Mouse (Mus musculus): Measurements from ENCODE around the gene Ube2q2.
"Not testable (repeated sequence)": the region's sequence is repeated elsewhere in the genome, so short reads cannot be mapped to it uniquely, and the experiment has no call there.

Gene Ube2q2

DNA sequence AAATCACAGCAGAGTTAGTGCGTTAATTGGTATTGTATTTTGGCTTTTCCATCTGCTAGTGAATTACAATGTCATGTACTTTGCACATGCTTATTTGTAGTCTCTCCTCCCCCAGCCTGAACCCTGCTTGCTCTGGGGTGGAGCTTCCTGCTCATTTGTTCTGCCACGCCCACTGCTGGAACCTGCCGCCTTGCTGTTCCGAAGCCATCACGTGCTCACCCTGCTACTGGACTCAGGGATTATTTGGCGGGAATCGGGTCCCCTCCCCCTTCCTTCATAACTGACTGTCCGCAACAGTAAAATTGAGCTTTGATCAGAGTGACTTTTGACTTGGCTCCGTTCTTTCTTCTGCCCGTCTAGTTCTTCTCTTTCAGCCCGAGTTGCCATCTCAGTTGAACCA lies 84.4 kb downstream of the Ube2q2 start:
- not testable (repeated sequence) for ATAC-seq (ENCODE audit: insufficient number of reproducible peaks, low FRiP score, low TSS enrichment)

DNA sequence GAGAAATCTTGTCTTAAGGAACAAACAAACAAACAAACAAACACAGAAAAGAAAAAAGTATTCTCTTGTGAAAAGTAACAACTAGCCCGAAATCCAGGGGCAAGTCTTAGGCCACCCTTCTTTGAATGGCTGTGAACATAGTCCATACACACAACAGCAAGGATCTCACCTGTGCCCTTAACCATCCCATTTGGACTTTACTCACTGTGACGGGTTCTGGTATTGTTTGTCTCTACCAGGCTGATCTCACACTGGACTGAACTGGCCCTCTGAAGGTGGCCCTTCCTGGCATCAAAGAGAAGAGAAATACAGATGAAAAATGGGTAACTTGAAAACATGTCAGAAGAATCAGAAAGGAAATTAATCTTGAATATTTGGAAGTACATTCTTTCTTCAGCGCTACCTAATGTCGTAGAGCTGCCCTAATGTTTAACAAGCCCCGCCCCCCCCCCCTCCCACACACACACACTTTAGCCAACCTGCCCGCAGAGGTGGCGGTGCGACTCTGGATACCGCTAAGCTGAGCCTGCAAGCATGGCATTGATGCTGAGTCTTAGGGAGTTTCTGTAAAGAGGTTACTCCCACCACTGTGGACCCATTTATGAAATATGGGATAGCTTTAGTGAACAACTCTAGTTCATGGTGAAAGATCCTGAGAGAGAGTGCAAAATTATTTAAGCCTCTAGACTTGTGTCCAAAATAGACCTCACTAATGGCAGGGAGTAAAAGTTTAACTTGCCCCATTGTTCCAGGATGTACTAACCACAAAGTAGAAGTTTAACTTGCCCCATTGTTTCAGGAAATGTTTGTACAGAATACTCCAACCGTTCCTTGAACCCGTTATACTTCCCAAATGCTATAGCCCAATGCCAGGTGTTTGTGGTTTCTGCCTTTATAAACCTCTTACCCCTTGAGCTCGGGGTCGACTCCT lies 87.8 kb downstream of the Ube2q2 start:
- ATAC-seq (ENCODE audit: insufficient number of reproducible peaks, low FRiP score, low TSS enrichment), result no peak

DNA sequence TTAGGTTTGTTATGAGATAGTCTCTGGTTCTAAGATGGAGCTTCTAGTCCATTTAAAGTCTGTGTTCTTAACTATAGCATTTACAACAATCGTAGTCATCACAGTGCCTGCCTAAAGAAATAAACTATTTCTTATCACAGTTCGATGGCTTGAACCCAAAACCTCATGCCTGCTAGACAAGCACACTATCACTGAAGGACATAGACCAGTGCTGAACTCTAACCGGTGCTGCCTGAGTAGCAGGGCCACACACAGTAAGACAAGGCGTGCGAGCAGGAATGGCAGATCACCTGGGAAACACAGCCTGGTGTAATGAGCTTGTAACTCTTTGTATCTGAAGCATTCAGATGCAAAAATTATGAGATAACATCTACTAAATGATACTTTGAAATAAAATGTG lies 92.2 kb downstream of the Ube2q2 start:
- no peak for ATAC-seq (ENCODE audit: insufficient number of reproducible peaks, low FRiP score, low TSS enrichment)

DNA sequence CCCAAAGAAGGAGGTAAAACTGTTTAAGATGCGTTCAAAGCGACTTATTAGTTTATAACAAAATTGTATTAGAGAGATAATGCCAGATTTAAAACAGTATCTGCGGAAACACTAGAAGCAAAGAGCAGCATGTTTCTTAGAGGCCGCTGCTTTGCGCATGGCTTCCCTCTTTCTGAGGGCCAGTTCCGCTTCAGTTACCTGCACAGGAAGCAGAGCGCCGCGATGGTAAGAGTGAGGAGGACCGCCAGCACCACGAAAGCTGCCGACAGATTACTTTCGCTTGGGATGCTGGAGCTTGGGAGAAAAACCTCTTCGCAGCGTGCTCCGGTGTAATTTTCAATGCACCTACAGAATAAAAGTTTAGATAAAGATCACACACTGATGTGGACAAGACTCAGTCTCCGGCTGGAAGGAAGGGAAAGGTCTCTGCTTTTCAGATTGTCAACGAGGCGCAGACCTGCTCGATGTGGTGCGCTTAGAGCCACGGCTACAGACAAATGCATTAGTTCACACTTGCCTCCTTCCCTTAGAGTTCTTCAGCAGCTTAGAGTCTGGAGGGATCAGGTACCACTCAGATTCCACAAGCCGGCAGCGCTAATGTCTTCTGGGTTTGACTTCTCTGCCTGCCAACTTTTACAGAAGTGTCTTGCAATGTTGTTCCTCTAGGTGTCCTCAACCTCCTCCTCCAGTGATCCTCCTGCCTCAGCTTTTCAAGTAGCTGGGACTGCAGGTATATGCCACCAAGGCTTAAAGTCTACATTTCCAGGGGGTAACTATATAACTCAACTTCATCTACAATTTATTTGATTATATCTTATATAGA lies 93.4 kb downstream of the Ube2q2 start:
- ATAC-seq (ENCODE audit: insufficient number of reproducible peaks, low FRiP score, low TSS enrichment), result no peak

DNA sequence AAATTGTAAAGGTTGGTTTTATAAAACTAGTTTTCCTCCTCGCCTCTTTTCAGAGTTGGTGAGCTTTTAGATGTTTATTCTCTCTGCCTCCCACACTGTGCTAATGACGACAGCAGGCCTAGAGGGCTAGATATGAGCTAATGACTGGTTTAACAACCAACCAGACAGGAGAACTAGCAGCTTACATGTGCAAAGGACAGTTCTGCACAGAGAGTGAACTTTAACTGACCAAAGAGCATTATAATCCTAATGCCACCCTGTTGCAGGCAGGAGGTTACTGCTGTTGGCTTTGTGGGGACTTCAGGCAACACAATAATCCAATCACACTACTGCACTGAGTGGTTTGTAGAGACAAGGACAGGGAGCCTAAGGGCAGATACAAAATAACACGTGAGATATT lies 94.6 kb downstream of the Ube2q2 start:
- no peak for ATAC-seq (ENCODE audit: insufficient number of reproducible peaks, low FRiP score, low TSS enrichment)

DNA sequence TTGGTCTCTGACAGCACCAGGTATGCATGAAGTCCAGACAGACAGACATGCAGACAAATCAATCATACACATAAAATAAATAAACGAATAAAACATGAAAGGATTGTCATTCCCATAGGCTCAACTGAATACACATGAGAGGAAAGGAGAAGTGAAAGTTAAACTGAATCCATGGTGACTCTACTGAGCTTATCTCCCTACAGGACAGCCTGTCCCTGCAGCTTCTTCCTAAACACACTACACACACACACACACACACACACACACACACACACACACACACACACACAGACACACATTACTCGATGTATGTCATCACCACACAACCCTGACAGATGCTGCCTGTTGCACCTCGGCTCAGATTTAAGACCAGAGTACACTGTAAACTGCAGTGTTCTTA lies 95.4 kb downstream of the Ube2q2 start:
- ATAC-seq (ENCODE audit: insufficient number of reproducible peaks, low FRiP score, low TSS enrichment), result no peak

DNA sequence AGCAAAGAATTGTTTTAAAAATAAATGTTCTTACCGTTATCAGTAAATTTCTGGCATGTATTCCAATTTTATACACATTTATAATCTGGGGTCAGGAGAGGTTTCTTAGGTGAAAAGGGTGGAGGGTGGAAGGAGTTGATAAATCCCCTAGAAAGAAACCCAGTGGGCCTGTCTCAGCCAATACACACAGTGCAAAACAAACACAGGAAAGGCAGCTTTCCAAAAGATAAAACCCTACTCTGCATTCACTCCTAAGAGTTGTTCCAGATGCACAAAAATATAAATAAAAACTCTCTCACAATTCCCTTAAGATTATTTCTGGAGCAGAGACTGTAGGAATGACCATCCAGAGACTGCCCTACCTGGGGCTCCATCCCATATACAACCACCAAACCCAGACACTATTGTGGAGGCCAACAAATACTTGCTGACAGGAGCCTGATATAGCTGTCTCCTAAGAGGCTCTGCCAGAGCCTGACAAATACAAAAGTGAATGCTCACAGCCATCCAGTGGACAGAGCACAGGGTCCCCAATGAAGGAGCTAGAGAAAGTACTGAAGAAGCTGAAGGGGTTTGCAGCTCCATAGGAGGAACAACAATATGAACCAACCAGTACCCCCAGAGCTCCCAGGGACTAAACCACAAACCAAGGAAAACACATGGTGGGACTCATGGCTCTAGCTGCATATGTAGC lies 96.5 kb downstream of the Ube2q2 start:
- not testable (repeated sequence) for ATAC-seq (ENCODE audit: insufficient number of reproducible peaks, low FRiP score, low TSS enrichment)

DNA sequence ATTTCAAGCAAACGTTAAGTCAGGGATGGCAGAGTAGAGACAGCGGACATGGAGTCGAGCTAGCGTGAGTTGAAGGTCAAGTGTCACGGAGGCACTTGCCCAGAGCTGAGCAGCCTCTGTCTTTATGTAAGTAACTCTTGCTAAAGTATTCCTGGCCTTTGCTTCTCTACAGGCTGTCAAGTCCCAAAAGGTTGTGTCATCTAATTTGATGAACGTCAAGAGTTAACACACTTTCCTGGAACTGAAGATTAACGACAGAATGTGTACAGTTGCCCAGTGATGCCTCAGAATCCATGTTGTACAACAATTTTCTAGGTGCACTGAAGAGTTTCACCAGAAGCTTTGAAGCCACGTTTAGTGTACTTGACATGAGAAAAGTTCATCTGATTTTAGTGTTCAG lies 97.8 kb downstream of the Ube2q2 start:
- no peak for ATAC-seq (ENCODE audit: insufficient number of reproducible peaks, low FRiP score, low TSS enrichment)

DNA sequence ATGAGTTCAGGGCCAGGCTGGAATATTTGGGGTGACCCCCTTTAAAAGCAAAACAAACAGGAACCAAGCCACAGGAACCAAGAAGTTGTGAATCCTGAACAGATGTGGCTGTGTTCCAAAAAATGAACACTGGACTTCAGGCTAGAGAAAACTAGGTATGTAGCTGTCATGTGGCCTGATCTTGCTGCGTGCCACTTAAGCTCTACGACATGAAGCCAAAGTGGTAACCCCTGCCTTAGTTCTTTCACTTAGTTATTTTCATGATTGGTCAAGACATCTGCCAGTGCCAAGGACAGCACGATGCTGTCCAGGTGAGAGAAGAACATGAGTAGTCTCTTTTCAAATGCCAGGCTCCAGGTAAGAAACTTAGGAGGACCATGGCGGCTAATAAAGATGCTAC lies 98.3 kb downstream of the Ube2q2 start:
- no peak for ATAC-seq (ENCODE audit: insufficient number of reproducible peaks, low FRiP score, low TSS enrichment)

DNA sequence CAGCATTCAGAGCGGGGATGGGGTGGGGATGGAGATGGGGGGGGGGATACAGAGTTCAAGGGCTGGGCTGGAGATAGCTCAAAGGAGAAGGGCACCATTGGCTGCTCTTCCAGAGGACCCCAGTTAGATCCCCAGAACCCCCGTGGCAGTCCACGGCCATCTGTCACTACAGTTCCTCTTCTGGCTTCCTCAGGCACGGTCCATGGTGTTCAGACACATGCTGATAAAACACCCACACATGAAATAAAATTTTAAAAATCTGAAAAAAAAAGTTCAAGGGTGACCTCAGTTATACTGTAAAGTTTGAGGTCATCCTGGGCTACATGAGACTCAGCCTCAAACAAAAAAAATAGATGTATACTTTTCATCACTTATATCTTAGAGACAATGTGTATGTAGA lies 99.8 kb downstream of the Ube2q2 start:
- ATAC-seq (ENCODE audit: insufficient number of reproducible peaks, low FRiP score, low TSS enrichment), result no peak

DNA sequence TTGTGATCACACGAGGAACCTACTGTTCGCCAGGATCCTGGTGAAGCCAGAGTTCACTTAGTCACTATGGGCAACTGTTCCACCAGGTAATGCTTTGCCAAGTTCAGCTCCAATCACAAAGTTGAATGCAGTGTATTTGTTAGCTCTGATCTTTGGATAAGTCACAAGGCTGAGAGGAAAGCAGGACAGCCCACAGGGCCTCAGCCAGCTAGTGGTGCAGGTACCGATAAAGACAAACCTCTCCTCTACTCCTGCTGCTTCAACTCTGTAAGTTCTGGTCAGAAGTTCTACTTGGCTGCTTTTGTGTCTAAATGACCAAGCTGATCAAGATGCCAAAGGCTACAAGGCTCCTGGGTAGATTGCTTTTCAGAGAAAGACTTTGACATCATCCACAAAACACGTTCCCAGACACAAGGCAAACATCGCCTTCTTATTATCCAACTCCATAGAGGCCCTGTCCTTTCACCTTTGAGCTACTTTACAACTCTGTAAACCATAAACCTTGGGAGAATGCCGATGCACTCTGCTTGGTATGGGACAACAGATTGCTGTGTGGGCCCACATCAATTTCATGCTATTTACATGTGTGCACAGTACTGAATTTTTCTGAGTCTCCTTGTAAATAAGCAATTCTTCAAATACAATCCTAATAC lies 102.1 kb downstream of the Ube2q2 start:
- no peak for ATAC-seq (ENCODE audit: insufficient number of reproducible peaks, low FRiP score, low TSS enrichment)

DNA sequence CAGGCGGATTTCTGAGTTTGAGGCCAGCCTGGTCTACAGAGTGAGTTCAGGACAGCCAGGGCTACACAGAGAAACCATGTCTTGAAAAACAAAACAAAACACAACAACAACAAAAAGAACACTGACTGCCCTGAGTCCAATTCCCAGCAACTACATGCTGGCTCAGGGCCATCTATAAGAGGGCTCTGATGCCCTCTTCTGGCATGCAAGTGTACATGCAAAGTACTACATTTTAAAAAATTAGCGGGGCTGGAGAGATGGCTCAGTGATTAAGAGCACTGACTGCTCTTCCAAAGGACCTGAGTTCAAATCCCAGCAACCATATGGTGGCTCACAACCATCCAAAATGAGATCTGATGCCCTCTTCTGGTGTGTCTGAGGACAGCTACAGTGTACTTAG lies 103.4 kb downstream of the Ube2q2 start:
- ATAC-seq (ENCODE audit: insufficient number of reproducible peaks, low FRiP score, low TSS enrichment), result not testable (repeated sequence)

DNA sequence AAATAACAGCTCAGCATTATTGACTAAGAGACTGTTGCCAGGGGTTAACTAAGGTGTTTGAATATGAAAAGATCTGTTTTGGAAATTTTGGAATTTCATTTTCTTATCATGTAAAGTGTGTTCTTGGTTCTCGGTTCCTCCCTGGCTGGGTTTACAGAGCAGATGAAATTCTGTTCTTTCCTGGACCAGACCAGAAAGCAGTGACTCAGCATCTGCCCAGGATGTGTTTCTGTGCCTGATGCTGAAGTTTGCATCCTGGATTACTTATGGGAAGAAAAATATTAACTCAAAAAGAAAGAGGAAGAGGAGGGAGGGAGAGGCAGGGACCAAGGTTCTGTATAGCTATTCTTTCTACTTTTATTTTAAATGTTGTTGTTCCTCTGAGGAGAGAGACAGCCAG lies 105.2 kb downstream of the Ube2q2 start:
- no peak for ATAC-seq (ENCODE audit: insufficient number of reproducible peaks, low FRiP score, low TSS enrichment)

DNA sequence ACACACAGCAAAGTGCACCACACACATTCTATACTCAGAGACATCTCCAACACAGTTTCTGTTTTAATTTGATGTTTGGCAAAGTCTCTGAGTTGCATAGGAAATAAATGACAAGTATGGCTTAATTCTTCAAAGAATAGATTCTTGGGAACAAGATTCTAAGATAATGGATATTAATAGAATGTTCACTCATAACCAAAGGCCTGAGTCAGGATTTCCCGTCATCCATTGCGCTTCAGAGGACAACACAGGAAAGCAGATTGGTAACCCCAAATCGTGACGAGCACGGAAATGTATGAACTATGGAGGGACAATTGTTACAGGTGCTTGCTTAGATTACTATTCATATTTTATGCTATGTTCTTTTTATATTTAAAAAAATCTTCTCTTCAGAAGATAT lies 106.4 kb downstream of the Ube2q2 start:
- no peak for ATAC-seq (ENCODE audit: insufficient number of reproducible peaks, low FRiP score, low TSS enrichment)

DNA sequence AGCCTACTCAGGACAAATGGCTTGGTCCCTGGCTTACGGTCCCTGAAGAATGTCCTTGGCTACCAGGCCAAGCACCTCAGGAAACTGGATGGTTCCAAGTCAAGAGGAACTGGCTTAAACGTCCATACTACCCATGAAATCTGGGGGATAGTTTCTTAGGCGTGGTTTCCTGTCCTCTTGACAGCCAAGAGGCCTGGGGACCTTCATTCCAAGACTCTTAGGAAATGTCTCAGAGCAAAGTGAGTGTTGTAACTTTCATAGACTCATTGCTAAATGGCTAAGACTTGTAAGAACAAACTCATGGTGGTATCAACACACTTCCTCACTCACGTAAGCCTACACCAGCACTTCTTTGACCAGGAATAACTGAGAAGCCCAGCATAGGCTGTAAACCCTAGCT lies 107.0 kb downstream of the Ube2q2 start:
- ATAC-seq (ENCODE audit: insufficient number of reproducible peaks, low FRiP score, low TSS enrichment), result no peak

DNA sequence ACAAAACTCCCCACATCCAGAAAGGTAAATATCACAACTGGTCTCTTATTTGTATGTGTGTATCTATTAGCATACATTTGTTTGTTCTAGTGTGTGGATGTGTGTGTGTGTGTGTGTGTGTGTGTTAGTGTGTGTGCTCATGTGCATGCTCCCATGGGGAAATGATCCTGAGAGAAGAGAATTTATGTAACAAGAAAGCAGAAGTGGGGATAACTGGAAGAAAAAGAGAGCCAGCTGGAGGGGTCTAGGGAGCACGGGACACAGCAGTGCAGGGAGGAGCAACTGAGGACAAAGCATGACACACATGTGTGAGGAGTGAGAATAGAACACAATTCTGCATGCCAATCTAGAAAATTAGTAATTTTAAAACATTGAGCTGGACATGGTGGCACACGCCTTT lies 108.5 kb downstream of the Ube2q2 start:
- ATAC-seq (ENCODE audit: insufficient number of reproducible peaks, low FRiP score, low TSS enrichment), result no peak
